Mouse (Mus musculus) midbrain, embryonic 10.5 days (tissue): ENCODE measurements at regions not wholly inside any gene's neighbourhood (a gene's known extent, or its start where the extent isn't known, plus 50 kb on each side); places are given as distances from the start of the nearest gene placed in this dataset.
A peak's percentile ranks its signal among the peaks of the same experiment; 100 is the strongest.

Source experiments
- DNase-seq: peaks from one replicate; pipeline ENCODE4 v3.0.0-alpha.2; 2017; ENCODE audit warnings: low spot score
- H3K27ac ChIP-seq: fragments of 300-500 bp; sonication (generic); replicated peaks from 2 replicates; pipeline ENCODE4 v1.5.1; 2016; ENCODE audit warnings: mild to moderate bottlenecking
- H3K27me3 ChIP-seq: fragments of 300-500 bp; sonication (generic); 2 replicates; pipeline ENCODE4 v1.6.1; 2016; ENCODE audit warnings: low read depth, mild to moderate bottlenecking; ENCODE audit not compliant: poor library complexity, severe bottlenecking
- H3K36me3 ChIP-seq: fragments of 300-500 bp; sonication (generic); 2 replicates; pipeline ENCODE4 v1.6.1; 2016; ENCODE audit warnings: mild to moderate bottlenecking, moderate library complexity
- H3K4me1 ChIP-seq: fragments of 300-500 bp; sonication (generic); 2 replicates; pipeline ENCODE4 v1.6.1; 2016
- H3K4me3 ChIP-seq: fragments of 300-500 bp; sonication (generic); 2 replicates; pipeline ENCODE4 v1.5.1; 2016; ENCODE audit warnings: mild to moderate bottlenecking, moderate library complexity
- H3K9me3 ChIP-seq: fragments of 300-500 bp; sonication (generic); replicated peaks from 2 replicates; pipeline ENCODE4 v1.6.1; 2016; ENCODE audit warnings: mild to moderate bottlenecking
- WGBS: fragments of 180-500 bp; shearing (Covaris S2); methylation state at CpG from one replicate; pipeline ENCODE4 v1.1.7; 2016; 5-methylcytosine and 5-hydroxymethylcytosine counted together

- Histone ChIP-seq H3K4me1 (peaks cover 8% of the 10 kb centered on the region), H3K27ac (no peak overlapping the region), H3K9me3 (peaks cover 9% of the 10 kb centered on the region; the same call in 1 of the 2 replicates), H3K36me3 (no peaks in the 10 kb centered on the region), H3K27me3 (peaks cover 41% of the 10 kb centered on the region), H3K4me3 (no peak overlapping the region)
- no peak for DNase-seq
- 40% methylated on average over 2 of the region's 2 CpGs for WGBS
Observed at GRCm38 (mm10) chr5:103343869-103344268, 81.1 kb upstream of the Ptpn13 start.

GRCm38 (mm10) chr5:103341456-103341855 is 83.5 kb upstream of the Ptpn13 start:
- Histone ChIP-seq H3K4me1 (peaks cover 26% of the 10 kb centered on the region), H3K36me3 (no peaks in the 10 kb centered on the region), H3K27me3 (peaks cover 56% of the 10 kb centered on the region), H3K9me3 (peaks cover 6% of the 10 kb centered on the region; the same call in 1 of the 2 replicates), H3K27ac (no peak overlapping the region), H3K4me3 (no peak overlapping the region)
- DNase-seq, result no peak
- WGBS, result 85% methylated on average over 3 of the region's 3 CpGs

- Histone ChIP-seq H3K36me3 (no peaks in the 10 kb centered on the region), H3K4me1 (peaks cover 34% of the 10 kb centered on the region), H3K9me3 (no peaks in the 10 kb centered on the region), H3K27ac (no peak overlapping the region), H3K4me3 (no peak overlapping the region), H3K27me3 (peaks cover 56% of the 10 kb centered on the region)
- DNase-seq, result no peak
- 60% methylated on average over 9 of the region's 9 CpGs for WGBS
Observed at GRCm38 (mm10) chr5:103340626-103341025, 84.4 kb upstream of the Ptpn13 start.

- Histone ChIP-seq H3K4me3 (peak overlapping the region; percentile 35), H3K36me3 (no peaks in the 10 kb centered on the region), H3K27ac (peak overlapping the region; percentile 70), H3K9me3 (no peaks in the 10 kb centered on the region), H3K27me3 (peaks cover 78% of the 10 kb centered on the region), H3K4me1 (peaks cover 41% of the 10 kb centered on the region)
- WGBS, result 13% methylated on average over 11 of the region's 11 CpGs
- peak; percentile 40 for DNase-seq
Observed at GRCm38 (mm10) chr5:103336689-103337490, 88.1 kb upstream of the Ptpn13 start.

- 14% methylated on average over 12 of the region's 12 CpGs for WGBS
- Histone ChIP-seq H3K27me3 (peaks cover 76% of the 10 kb centered on the region), H3K9me3 (no peaks in the 10 kb centered on the region), H3K4me3 (peak overlapping the region; percentile 35), H3K4me1 (peaks cover 41% of the 10 kb centered on the region), H3K27ac (peak overlapping the region; percentile 70), H3K36me3 (no peaks in the 10 kb centered on the region)
- peak; percentile 43 for DNase-seq
Observed at GRCm38 (mm10) chr5:103335916-103336688, 88.9 kb upstream of the Ptpn13 start.

GRCm38 (mm10) chr5:103326412-103326811 is 98.6 kb upstream of the Ptpn13 start:
- peaks cover 19% of the 10 kb centered on the region for H3K27me3 ChIP-seq
- H3K9me3 ChIP-seq, result no peaks in the 10 kb centered on the region
- DNase-seq, result no peak
- WGBS, result 82% methylated on average over 10 of the region's 10 CpGs
- H3K4me1 ChIP-seq, result no peaks in the 10 kb centered on the region
- no peaks in the 10 kb centered on the region for H3K36me3 ChIP-seq
- H3K27ac ChIP-seq, result no peak overlapping the region
- no peak overlapping the region for H3K4me3 ChIP-seq

GRCm38 (mm10) chr5:103320341-103320740 is 104.7 kb upstream of the Ptpn13 start:
- Histone ChIP-seq H3K9me3 (no peaks in the 10 kb centered on the region), H3K27ac (no peak overlapping the region), H3K4me3 (no peak overlapping the region), H3K36me3 (no peaks in the 10 kb centered on the region), H3K27me3 (no peaks in the 10 kb centered on the region), H3K4me1 (0 out of 2 replicates have a peak, but pooled peaks cover 4% of the 10 kb centered on the region)
- no peak for DNase-seq
- 87% methylated on average over 5 of the region's 5 CpGs for WGBS

GRCm38 (mm10) chr5:103309806-103310525 is 98.8 kb upstream of the Mapk10 start:
- no peaks in the 10 kb centered on the region for H3K36me3 ChIP-seq
- peak; percentile 74 for DNase-seq
- peaks cover 4% of the 10 kb centered on the region; the same call in 1 of the 2 replicates for H3K9me3 ChIP-seq
- H3K27ac ChIP-seq, result peak overlapping the region; percentile 74
- H3K4me3 ChIP-seq, result no peak overlapping the region
- no peaks in the 10 kb centered on the region for H3K27me3 ChIP-seq
- 19% methylated on average over 9 of the region's 9 CpGs for WGBS
- H3K4me1 ChIP-seq, result peaks cover 15% of the 10 kb centered on the region

- 82% methylated on average over 11 of the region's 11 CpGs for WGBS
- no peak for DNase-seq
- Histone ChIP-seq H3K36me3 (no peaks in the 10 kb centered on the region), H3K27me3 (no peaks in the 10 kb centered on the region), H3K4me3 (no peak overlapping the region), H3K9me3 (peaks cover 6% of the 10 kb centered on the region; the same call in 1 of the 2 replicates), H3K27ac (no peak overlapping the region), H3K4me1 (peaks cover 15% of the 10 kb centered on the region)
Observed at GRCm38 (mm10) chr5:103305716-103306447, 94.7 kb upstream of the Mapk10 start.

GRCm38 (mm10) chr5:103304975-103305374 is 93.8 kb upstream of the Mapk10 start:
- Histone ChIP-seq H3K27ac (no peak overlapping the region), H3K4me3 (no peak overlapping the region), H3K36me3 (no peaks in the 10 kb centered on the region), H3K4me1 (peaks cover 9% of the 10 kb centered on the region), H3K27me3 (no peaks in the 10 kb centered on the region), H3K9me3 (peaks cover 6% of the 10 kb centered on the region; the same call in 1 of the 2 replicates)
- no peak for DNase-seq
- WGBS, result 89% methylated on average over 1 of the region's 1 CpGs

- Histone ChIP-seq H3K27ac (no peak overlapping the region), H3K4me3 (no peak overlapping the region), H3K4me1 (no peaks in the 10 kb centered on the region), H3K27me3 (no peaks in the 10 kb centered on the region), H3K9me3 (peaks cover 6% of the 10 kb centered on the region; the same call in 1 of the 2 replicates), H3K36me3 (no peaks in the 10 kb centered on the region)
- WGBS, result 94% methylated on average over 10 of the region's 10 CpGs
- no peak for DNase-seq
Observed at GRCm38 (mm10) chr5:103302744-103303143, 91.6 kb upstream of the Mapk10 start.

- 93% methylated on average over 3 of the region's 3 CpGs for WGBS
- Histone ChIP-seq H3K27ac (no peak overlapping the region), H3K9me3 (peaks cover 6% of the 10 kb centered on the region; the same call in 1 of the 2 replicates), H3K4me1 (no peaks in the 10 kb centered on the region), H3K27me3 (no peaks in the 10 kb centered on the region), H3K36me3 (no peaks in the 10 kb centered on the region), H3K4me3 (no peak overlapping the region)
- no peak for DNase-seq
Observed at GRCm38 (mm10) chr5:103301303-103301702, 90.2 kb upstream of the Mapk10 start.
